Mouse (Mus musculus) cerebellum, adult 18-20 months (tissue): Measurements from ENCODE around the gene Rgs10.

Experiments
- DNase-seq, 2 experiments: peaks; one replicate each; pipeline ENCODE4 v3.0.0; 2021

Gene Rgs10

DNA sequence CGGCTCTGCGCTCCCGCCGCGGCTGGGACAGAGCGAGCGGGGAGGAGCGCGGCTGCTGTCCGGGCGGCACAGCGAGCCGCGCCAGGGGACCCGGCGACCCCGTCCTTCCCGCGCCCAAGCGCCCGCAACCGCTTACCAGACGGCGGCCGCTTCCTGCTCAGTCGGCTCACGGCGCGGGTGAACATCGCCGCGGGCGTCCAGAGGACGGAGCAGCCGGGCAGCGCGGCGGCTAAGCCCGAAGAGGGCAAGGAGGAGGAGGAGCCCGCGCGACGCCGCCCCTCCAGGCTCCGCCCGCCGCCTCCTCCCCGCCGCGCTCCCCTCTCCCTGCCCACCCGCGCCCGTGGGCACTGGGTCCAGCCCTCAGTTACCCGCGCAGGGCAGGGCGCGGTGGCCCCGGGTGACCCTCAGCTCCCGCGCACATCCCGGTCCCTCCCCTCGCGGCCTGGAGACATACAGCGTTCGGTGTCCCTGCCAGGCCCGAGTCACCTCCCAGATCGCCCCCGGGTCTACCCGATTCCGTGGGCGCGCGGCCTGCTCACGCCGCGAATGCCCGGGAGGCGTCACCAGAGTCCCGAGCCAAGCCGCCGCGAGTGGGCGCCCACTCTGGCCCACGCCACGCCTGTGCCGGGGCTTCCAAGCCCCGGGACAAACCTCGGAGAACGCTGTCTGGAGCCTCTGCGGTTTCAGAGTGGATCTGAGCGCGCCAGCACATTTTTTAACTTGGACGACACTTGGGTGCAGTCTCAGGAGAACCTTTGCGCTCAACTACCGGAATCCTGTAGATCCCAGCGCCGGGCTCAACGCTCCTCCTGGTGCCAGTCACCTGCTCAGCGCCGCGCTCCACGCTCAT lies at the start of gene Rgs10:
Gene Rgs10, minus strand, starts transcription at position 829 of the 850 bp plus-strand sequence.
- peak; percentile 31 to 52 for DNase-seq

DNA sequence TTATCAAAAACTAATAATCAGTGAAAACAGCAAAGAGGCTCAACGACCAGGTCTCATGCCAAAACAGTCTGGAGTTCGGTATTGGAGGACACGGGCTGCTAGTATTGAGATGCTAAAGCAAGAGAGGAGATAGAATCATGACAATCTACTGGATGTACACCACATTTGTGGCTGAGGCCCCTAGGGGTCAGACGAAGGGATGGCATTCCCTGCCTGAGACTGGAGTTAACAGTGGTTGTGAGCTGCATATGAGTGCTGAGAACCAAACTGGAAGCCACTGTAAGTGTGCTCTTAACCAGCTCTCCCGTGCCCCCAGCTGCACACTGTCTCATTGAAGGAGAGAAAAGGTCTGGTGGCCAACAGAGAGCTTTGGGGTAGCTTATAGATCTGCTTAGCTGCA lies 43.8 kb upstream of the Rgs10 start:
- peak in 1 of 2 experiments; percentile 17 for DNase-seq

DNA sequence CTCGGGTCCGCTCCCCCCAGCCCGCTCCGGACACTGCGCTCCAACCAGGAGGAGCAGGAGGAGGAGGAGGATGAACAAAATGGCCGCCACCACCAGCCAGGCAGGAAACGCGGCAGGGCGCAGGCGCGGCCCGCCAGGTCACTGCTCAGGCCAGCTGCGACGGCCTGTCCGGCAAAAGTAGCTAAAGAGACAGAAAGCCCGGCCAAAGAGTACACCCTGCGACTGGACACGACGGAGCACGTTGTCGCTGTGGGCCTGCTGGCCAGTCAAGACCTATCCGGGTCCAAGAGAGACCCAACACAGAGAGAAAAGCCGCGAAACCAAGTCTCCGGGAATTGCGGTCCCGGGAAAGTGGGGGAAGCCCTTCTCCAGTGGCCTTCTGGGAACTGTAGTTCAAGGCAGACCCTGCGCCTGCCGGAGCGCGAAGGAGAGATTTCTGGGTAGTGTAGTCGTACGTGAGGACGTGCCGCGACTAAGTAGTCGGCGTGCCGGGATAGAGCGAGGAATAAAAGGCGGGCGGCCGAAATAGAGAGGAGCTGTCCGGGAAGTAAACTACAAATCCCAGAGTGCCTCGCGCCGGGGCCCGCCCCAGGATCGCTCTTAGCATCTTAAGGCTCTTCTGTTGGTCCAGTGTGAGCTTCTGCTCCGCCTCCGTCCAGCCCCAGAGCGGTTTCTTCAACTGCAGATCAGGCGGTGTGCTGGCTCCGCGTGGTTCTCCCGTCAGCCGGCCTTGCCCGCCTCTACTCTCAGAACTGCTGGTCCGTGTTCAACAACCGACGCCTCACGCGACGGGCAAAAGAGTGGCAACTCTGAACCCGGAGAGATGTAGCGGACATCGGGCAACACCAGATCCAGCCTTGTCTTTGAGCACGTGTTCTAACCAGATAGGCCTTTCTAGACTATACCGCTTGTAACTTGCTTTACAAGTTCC lies 43.0 kb upstream of the Rgs10 start, which contains the start of gene Tial1:
Gene Tial1, minus strand, starts transcription at position 433 of the 931 bp plus-strand sequence.
- DNase-seq = peak; percentile 98 to 100

DNA sequence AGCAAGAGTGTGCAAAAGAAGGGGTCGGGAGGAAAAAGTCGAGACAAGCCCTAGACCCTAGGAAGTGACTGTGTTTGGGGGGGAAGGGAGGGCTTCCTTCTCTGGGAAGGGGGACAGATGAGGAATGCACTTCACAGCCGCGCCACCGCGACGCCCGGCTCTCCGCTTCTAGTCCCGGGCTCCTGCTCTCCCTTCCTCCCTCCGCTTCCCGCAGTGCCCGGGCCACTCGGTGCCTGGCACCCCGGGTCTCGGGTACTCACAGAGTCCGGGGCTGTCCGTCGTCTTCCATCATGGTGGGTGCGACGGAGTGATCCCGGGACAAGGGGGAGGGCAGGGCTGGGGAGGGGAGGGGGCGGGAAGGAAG lies 42.3 kb upstream of the Rgs10 start:
- no peak for DNase-seq

DNA sequence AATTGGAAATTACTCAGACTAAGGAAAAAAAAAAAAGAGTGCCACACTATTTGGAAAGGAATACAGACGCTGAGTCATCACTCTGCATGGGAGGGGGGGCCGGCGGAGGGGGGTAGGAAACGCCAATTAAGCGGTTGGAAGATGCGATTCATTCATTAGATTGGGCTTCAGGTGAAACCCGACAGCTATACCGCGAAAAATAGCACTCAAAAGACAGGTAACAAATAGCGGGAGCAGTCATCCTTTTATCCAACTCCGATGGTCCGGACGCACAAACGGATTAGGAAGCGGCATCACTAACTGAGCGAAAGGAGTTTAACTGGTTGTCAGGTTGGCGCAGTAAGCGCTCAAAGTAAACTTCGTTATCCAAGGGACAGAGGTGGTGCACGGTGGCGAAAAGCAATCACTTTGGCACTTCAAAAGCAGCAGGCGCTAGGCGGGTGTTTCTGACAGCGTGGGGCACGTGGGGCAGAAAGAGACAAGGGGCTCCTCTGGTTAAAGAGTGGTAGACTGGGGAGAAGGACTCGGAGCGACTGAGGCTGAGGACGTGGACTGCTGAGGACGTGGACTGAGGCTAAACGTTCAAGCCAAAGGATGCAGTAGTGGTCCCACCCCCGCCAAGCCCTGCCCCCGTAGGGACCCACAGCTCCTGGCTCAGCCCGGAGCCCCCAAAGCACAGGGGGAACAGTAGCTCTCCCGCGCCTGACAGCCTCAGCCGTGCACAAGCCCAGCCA lies 41.7 kb upstream of the Rgs10 start:
- peak; percentile 39 to 47 for DNase-seq

DNA sequence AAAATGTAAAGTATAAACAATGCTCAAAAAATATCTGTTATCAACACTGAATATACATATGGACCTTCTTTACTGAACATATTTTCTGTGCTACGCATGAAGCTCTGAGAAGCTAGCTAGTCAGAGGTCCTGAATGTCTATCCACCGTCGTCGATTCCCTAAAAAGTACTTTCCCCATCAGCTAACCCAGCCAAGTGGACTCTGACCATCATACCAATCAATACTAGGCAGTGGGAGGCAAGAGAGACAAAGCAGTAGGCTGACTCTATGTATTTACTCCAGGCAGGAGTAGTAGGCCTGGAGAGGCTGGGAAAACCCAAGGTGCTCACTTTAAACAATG lies 41.2 kb upstream of the Rgs10 start:
- no peak for DNase-seq

DNA sequence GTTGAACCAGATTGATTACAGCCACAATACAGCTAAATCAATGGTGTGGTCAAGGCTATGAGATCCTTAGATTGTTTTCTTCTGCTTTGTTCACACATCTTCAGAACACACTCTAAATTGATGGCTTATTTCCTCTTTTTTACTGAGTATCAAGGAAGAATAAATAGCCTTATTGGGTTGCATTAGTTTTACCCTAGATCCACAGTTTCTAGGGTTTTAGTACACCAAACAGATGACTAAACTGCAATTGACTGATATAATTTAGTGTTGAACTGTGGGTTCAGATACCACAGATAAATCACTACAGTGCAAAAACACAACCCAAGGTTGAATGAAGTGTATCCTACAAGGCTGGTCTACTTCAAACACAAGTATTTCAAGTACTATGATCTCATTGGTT lies 39.5 kb upstream of the Rgs10 start:
- DNase-seq = no peak

DNA sequence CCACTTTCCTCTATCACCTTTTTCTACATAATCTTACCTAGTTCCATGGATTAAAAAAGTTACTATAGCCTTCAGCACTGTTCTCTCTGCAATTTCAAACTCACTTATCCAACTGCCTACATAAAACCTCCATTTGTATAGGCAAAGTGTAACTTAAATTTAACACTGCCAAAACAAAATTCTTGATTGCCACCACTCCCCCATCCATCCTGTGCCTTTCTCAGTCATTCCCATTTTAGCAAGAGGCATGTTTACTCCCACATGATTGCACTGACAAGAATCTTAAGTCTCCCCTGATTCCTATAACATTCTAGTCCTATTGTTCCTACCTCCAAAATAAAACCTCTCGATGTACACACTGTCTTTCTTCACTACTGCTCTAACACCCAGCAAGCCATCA lies 34.2 kb upstream of the Rgs10 start:
- DNase-seq = no peak

DNA sequence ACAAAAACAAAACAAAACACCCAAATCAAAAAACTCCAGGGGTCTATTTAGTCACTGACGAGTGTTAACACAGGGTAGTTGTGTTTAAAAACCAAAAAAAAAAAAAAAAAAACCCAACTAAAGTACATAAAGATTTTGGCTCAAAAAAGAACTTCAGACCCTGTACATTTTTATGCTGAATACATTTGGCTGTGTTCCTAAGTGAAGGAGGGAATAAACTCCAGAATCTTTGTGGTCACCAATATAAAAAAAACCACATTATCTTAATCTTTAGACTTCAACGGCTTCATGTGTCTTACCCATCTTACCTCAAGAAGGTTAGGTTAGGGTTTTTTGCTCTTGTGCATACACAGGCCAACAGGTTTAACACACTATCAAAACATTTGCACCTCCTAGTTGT lies 22.0 kb upstream of the Rgs10 start:
- no peak for DNase-seq

DNA sequence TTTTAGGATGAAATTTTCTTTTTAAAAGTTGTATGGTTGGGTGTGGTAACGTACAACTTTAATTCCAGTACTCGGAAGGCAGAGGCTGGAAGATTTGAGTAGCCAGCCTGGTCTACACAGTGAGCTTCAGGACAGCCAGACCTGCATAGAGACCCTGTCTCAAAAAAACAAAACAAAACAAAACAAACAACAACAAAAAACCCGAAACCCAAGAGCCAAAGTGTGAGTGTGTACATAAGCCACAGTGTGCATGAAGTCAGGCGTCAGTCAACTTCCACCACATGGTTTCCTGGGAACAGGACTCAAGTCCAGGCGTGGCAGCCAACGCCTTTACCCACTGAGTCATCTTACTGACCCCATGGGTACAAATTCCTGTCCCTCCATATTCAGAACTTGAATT lies 20.7 kb upstream of the Rgs10 start:
- DNase-seq = no peak

DNA sequence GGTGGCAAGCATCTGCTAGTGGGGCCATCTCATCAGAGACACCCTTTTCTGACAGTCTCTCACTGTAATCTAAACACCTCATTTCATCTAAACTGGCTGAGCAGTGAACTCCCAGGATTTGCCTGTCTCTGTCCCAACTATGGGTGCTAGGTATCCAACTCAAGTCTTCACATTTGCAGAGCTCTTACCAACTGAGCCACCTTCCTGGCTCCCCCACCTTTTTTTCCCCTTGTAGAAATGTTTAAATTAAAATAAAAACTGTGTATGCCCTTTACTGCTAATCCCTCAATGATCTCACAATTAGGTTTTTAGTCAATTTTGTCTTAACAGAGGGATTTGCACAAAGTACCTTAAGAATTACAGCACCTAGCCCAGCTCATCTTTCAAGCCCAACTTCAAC lies 19.6 kb upstream of the Rgs10 start:
- DNase-seq = no peak

DNA sequence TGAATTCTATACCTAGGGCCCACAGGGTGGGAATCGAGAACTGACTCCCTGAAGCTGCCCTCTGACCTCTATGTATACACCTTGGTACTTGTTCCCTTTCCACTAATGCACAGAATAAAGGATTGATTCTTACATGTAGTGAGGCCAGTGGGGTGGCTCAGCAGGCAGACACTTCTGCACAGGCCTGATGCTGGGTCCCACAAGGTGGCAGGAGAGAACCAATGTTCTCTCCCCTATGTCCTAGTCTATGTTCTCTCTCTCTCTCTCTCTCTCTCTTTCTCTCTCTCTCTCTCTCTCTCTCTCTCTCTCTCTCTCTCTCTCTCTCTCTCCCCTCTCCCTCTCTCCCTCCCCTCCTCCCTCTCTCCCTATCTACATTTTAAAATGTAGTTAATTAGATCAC lies 14.7 kb upstream of the Rgs10 start:
- DNase-seq = no peak

DNA sequence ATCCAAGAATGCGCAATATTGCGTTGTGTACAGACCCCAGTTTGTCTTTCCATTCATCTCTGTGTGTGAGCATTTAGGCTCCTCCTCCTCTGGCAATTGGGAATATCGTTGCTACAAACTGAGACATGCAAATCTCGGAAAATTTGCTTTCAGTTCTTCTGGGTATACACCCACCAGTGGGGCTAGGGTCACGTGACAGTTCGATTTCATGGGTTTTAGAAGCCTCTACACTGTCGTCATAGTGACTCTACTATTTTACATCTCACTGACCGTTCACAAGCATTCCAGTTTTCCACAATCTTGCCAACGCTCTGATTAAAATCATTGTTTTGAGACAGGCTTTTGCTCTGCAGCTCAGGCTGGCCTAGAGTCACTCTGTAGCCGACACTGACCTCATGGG lies 14.0 kb upstream of the Rgs10 start:
- DNase-seq = no peak

DNA sequence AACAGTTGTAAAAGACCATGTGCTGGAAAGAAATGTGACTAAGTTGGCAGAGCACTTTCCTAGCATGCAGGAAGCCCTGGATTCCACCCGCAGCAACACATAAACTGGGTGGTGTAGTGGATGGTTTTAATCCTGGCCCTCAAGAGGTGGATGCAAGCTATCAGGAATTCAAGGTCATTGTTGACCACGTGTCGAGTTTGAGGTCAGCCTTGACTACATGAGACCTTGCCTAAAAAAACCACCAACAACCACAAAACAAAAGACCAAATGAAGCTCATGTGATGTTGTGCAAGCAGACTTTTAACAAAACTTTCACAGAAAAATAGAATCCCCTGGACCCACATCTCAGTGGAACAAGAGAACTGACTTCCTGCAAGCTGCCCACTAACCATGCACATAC lies 3.9 kb upstream of the Rgs10 start:
- DNase-seq = no peak

DNA sequence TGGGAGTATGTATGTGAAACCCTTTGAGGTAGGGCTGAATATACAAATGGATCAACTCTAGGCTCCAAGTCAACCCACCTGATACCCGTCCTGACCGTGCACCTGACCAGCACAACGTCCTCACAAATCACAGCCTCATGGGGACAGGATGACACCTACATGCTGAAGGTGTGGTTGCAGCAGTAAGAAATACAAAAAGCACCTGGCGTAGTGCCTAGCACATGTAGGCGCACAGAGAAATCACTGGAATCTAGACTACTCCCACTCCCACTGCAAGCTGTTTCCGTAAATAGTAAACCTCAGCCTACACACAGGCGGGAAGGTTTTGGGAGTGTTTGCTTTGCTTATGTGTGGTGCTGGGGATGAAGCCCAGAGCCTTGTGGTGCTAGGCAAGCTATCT lies 3.1 kb upstream of the Rgs10 start:
- DNase-seq = no peak

DNA sequence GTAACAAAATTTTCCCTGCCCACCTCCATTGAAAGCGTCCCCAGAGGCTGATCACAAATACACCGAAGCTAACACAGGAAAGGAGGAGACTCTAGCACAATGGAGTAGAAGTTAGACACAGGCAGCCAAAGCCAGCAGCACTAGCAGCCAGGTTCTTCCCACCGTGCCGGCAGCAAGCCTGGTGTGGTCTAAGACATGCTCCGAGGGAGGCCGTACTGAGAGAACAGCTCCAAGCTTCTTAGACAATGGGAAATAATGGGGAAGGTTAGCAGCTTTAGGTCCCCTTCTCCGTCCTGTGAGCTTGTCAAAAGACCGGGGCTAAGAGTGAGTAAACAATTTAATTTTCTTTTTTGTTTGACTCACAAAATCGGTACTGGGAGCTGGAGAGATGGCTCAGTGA lies 1.1 kb upstream of the Rgs10 start:
- DNase-seq = no peak

DNA sequence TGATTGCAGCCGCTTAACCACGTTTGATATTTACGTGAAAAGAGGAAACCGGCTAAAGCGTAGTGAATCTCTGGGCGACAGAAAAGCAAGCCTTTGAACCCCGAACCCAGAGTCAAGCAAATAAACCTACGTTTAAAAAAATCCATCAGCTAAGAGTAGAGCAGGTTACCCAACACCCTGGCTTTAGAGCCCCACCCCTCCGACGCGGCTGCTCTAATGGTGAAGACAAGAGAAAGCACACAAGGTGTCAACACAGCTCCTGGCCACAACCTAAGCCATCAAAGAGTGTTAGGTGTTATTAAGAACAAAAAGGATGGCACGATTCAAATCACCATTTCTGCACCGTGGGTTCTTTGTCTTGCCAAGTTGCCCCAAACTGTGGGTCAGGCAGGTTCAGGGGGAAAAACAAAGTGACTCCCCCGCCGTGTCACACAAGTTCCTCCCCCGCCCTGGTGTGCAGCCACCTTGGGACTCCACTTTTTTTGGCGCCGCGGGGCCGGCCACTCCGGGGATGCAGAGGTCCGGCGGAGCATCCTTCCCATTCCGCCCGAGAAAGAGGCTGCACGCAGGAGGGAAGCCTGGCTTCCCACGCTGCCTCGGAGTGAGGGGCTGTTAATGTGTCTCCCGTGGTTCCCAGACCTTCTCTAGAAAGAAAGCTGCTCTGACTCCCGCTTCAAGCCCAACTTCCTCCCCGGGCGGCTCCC lies 1.2 kb downstream of the Rgs10 start:
- peak; percentile 6 to 16 for DNase-seq

DNA sequence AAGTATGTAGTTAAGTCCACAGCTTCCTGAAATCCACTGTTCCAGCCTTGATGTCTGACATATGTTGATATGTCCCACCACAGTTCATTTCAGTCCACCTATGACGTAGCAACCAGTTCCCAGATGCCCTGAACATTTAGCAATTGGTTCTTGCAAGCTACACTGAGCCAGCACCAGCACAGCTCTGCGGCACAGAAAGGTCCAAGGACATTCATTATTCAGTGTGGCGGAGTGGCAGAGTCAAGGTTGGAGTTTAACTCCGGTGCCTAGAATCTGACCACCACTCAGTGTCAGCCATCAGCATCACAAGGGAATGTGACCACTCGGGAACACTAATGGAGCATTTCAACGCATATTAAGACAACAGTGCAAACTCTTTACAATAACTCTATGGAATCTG lies 1.9 kb downstream of the Rgs10 start:
- no peak for DNase-seq

DNA sequence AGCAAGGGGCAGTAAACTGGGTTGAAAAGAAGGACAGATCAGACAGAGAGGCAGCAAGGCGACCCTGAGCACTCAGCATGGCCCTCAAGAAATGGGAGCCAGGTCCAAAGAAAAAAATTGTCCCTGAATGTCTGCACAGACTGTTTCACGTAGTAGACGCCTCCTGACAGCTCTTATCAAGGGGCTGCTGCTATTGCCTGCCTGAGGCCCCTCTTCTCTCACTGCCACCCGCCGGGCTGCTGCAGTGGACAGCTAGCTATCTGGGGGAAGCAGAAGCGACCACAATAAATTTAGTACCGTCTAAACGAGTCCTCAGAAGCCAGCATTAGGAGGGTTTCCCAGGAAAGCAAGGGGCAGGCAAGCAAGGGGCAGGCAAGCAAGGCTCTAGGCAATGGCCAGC lies 4.1 kb downstream of the Rgs10 start:
- no peak for DNase-seq

DNA sequence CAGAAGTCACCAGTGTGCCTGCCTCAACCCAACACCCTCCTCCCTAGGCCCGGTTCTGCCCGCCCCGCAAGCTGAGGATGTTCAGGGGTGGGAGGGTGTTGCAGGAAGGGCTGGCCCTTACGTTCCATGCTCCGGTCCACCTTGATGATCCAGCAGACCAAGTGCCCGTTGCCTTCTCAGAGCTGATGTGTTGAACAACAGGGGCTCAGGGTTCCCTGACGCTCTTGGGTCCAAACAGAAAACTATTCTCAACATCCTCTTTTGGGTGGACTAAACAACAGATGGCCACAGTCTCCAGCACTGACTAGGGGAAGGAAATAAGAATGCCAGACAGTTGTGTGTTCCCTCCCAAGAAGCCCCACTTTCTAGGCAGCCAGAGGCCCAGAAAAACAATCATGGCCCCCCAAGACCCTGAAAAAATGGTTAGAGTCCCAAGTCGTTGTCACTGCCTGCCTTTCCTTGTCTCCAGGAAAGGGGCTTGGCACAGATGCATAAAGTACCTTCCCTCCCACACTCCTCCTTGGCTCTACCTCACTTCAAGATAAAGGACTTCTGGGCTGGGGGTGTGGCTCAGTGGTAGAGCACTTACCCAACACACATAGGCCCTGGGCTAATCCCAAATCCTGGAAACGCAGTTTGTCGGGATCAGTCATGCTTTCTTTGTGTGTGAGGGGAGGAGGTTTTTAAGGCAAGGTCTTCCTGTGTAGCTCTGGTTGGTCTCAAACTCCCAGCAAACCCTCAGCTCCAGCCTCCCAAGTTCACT lies 6.3 kb downstream of the Rgs10 start:
- DNase-seq = no peak

DNA sequence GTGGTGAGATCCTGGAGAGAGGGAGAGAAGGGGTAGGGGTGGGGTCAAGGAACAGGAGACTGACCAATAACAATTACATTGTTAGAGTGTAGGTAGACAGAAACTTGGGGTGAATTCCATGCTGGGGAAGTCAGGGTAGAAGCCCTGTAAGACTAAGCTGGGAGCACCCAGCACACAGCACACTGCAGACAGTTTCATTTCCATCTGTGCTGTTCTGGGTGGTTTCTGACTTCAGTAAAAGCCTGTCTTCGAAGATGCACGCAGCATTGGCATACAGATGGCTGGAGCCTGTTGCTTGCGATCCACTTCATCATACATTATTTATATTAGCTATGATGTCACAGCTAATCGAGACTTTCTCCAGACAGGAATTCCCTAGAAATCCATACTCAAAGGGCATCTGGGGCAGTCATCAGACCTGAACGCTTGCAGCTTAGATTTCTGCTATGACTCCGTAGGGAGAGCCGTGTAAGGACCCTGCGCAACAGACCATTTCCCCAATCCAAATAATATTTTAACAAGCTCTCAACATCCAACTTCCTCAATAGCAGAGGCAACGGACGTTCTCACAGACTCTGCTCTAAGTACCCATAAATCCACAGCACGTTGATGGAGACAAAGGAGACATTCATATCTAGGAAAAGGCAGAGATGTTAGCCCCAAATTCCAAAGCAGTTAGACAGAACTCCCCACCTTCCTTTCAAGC lies 7.7 kb downstream of the Rgs10 start:
- no peak for DNase-seq
